Mouse (Mus musculus) kidney, embryonic 14.5 days (tissue): ENCODE measurements around the gene Dhcr24. TPM values are rescaled to one million over a fixed set of nuclear protein-coding genes. Genes with fewer than 3 reads are reported as not detected.

Source experiments
- ATAC-seq: fragments of 200-750 bp; cut with Nextera tagmentation; 2 replicates; pipeline ENCODE4 v1.8.0; 2017; ENCODE audit warnings: moderate number of reproducible peaks, mild to moderate bottlenecking, moderate TSS enrichment, moderate library complexity; ENCODE audit not compliant: low FRiP score, low TSS enrichment
- H3K27ac ChIP-seq: fragments of 300-500 bp; sonication (generic); 2 replicates; pipeline ENCODE4 v1.5.1; 2014; ENCODE audit warnings: low read depth, mild to moderate bottlenecking, low read length, moderate library complexity, mixed read lengths
- H3K27me3 ChIP-seq: fragments of 300-500 bp; sonication (generic); 2 replicates; pipeline ENCODE4 v1.6.1; 2014; ENCODE audit warnings: mild to moderate bottlenecking, low read length; ENCODE audit not compliant: control insufficient read depth, insufficient read depth
- H3K36me3 ChIP-seq: fragments of 300-500 bp; sonication (generic); 2 replicates; pipeline ENCODE4 v1.6.1; 2014; ENCODE audit warnings: low read length, mixed read lengths; ENCODE audit not compliant: control insufficient read depth, insufficient read depth
- H3K4me1 ChIP-seq: fragments of 300-500 bp; sonication (generic); 2 replicates; pipeline ENCODE4 v1.6.1; 2014; ENCODE audit warnings: low read length, mixed read lengths; ENCODE audit not compliant: control insufficient read depth, insufficient read depth
- H3K4me2 ChIP-seq: fragments of 300-500 bp; sonication (generic); replicated peaks from 2 replicates; pipeline ENCODE4 v1.6.1; 2014; ENCODE audit warnings: low read depth, mild to moderate bottlenecking, low read length
- H3K4me3 ChIP-seq: fragments of 300-500 bp; sonication (generic); 2 replicates; pipeline ENCODE4 v1.5.1; 2014; ENCODE audit warnings: mild to moderate bottlenecking, low read length
- H3K9ac ChIP-seq: fragments of 300-500 bp; sonication (generic); 2 replicates; pipeline ENCODE4 v1.6.1; 2014; ENCODE audit warnings: low read depth, mild to moderate bottlenecking, low read length, moderate library complexity
- H3K9me3 ChIP-seq: fragments of 300-500 bp; sonication (generic); 2 replicates; pipeline ENCODE4 v1.6.1; 2016; ENCODE audit warnings: low read length; ENCODE audit not compliant: control insufficient read depth
- WGBS: fragments of 180-500 bp; shearing (Covaris S2); extraction: QIAGEN DNeasy Blood & Tissue Kit; methylation state at CpG from one replicate; pipeline ENCODE4 v1.1.7; 2014; 5-methylcytosine and 5-hydroxymethylcytosine counted together
- polyA plus RNA-seq: library from polyadenylated mRNA; unstranded; fragments of >200 nt; fragmentation: Nextera tagmentation; extraction: Ambion mirVana; gene quantifications from 2 replicates; pipeline ENCODE4 v1.2.1, GENCODE M21; 2014

The Dhcr24 gene
- polyA plus RNA-seq, result 21.4 and 29.5 TPM in 2 replicates

DNA sequence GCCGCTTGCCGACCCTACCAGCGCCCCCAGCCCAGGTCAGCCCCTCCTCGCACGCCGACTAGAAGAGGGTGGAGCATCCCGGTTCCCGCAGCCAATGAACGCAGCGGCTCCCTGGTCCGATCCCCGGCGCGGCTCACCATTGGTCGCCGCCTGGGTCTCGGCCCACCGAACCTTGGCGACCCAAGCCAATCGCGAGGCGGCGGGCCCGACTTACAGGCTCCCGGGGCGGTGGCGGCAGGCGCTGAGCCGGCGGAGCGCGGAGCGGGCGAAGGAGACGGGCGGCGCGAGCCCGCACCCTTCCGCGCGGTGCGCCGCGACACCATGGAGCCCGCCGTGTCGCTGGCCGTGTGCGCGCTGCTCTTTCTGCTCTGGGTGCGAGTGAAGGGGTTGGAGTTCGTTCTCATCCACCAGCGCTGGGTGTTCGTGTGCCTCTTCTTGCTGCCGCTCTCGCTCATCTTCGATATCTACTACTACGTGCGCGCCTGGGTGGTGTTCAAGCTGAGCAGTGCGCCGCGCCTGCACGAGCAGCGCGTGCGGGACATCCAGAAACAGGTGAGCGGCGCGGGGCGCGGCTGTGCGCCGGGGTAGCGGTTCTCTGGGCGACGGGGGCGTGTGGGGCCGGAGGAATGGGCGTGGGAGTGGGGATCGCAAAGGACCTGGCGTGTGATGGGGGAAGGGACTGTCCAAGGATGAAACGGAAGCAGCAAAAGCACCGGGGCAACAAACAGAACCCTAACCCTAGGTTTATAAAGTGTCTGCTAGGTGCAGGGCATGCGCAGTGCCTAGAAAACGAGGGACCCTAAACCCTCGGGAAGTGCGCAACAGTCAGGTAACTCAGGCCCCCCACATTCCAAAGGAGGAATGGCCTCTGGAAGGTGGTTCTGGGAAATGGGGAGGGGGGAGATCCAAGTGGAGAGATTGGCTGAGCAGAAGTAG, at the start of gene Dhcr24:
Gene Dhcr24 (plus strand): TSS at position 193 of the 936 bp plus-strand sequence.
- H3K9ac ChIP-seq, result peak within 1 kb of the TSS; percentile 81

GRCm38 (mm10) chr4:106514606-106515005, 46.2 kb upstream of the Dhcr24 start:
- Histone ChIP-seq H3K4me1 (no peaks in the 10 kb centered on the region), H3K27me3 (no peaks in the 10 kb centered on the region), H3K36me3 (no peaks in the 10 kb centered on the region), H3K9ac (no peak overlapping the region), H3K4me2 (no peak overlapping the region), H3K4me3 (no peak overlapping the region), H3K27ac (no peak overlapping the region), H3K9me3 (no peaks in the 10 kb centered on the region)
- ATAC-seq, result no peak
- WGBS, result 58% methylated on average over 6 of the region's 6 CpGs

More for the DNA sequence above, at the start of gene Dhcr24:
- Histone ChIP-seq H3K4me1 (peaks cover 27% of the 10 kb centered on the region), H3K9me3 (no peaks in the 10 kb centered on the region), H3K27ac (peak within 1 kb of the TSS; percentile 75), H3K27me3 (no peaks in the 10 kb centered on the region), H3K4me3 (peak within 1 kb of the TSS; percentile 93), H3K4me2 (peak within 1 kb of the TSS; percentile 87), H3K36me3 (peaks cover 19% of the 10 kb centered on the region)
- WGBS, result under 1% methylated on average over 85 of the region's 89 CpGs
- ATAC-seq, result peak; percentile 97

DNA sequence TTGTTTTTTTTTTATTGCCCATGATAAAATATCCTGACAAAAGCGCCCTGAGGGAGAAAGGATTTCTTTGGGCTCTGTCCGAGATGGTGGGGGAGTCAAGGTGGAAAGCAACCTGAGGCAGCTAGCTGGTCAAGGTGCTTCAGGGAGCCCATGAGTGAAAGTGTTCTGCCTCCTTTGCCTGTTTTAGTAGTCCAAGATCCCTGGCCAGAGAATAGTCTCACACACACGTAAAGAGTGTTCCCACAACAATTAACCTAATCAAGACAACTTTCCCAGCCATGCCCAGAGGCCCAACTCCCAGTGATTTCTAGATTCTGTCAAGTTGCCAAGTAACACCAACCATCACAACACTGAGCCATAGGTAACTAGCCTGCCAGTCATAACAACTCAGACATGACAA, 38.3 kb upstream of the Dhcr24 start:
- ATAC-seq, result no peak
- Histone ChIP-seq H3K4me3 (no peak overlapping the region), H3K27me3 (no peaks in the 10 kb centered on the region), H3K36me3 (no peaks in the 10 kb centered on the region), H3K27ac (no peak overlapping the region), H3K9me3 (no peaks in the 10 kb centered on the region), H3K9ac (no peak overlapping the region), H3K4me1 (no peaks in the 10 kb centered on the region), H3K4me2 (no peak overlapping the region)
- WGBS, result 61% methylated on average over 3 of the region's 3 CpGs

DNA sequence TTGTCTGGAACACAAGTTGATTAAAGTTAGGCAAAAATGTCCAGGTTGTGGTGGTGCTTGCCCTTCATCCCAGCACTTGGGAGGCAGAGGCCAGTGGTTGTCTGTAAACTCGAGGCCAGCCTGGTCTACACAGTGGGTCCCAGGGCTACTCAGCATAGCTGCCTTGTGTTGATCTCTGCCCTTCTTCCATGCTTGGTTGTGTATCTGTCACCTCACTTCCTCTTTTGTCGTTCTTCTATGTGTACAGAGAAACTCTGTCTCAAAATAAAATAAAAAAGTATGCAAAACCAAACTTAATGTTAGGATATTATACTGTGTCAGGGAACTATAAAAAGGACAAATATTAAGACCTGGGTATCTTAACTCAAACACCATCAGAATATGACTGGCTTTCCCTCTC, 36.7 kb upstream of the Dhcr24 start:
- no peak overlapping the region for H3K27ac ChIP-seq
- no peak for ATAC-seq
- H3K36me3 ChIP-seq, result no peaks in the 10 kb centered on the region
- no peaks in the 10 kb centered on the region for H3K27me3 ChIP-seq
- H3K9me3 ChIP-seq, result no peaks in the 10 kb centered on the region
- WGBS, result 65% methylated on average over 2 of the region's 2 CpGs
- no peaks in the 10 kb centered on the region for H3K4me1 ChIP-seq
- no peak overlapping the region for H3K9ac ChIP-seq
- H3K4me3 ChIP-seq, result no peak overlapping the region
- H3K4me2 ChIP-seq, result no peak overlapping the region

- Histone ChIP-seq H3K4me1 (0 out of 2 replicates have a peak, but pooled peaks cover 3% of the 10 kb centered on the region), H3K4me3 (no peak overlapping the region), H3K36me3 (no peaks in the 10 kb centered on the region), H3K27me3 (no peaks in the 10 kb centered on the region), H3K4me2 (no peak overlapping the region), H3K27ac (no peak overlapping the region), H3K9ac (no peak overlapping the region), H3K9me3 (no peaks in the 10 kb centered on the region)
- ATAC-seq, result no peak
- WGBS, result 91% methylated on average over 2 of the region's 2 CpGs
Measured at GRCm38 (mm10) chr4:106525001-106525400, 35.8 kb upstream of the Dhcr24 start.

GRCm38 (mm10) chr4:106527856-106528547, 32.8 kb upstream of the Dhcr24 start:
- Histone ChIP-seq H3K9me3 (no peaks in the 10 kb centered on the region), H3K27ac (no peak overlapping the region), H3K9ac (no peak overlapping the region), H3K4me1 (0 out of 2 replicates have a peak, but pooled peaks cover 3% of the 10 kb centered on the region), H3K4me3 (no peak overlapping the region), H3K27me3 (no peaks in the 10 kb centered on the region), H3K36me3 (no peaks in the 10 kb centered on the region), H3K4me2 (no peak overlapping the region)
- WGBS, result 75% methylated on average over 7 of the region's 7 CpGs
- ATAC-seq, result no peak

- 16% methylated on average over 17 of the region's 17 CpGs for WGBS
- Histone ChIP-seq H3K4me3 (no peak overlapping the region), H3K27me3 (no peaks in the 10 kb centered on the region), H3K36me3 (no peaks in the 10 kb centered on the region), H3K4me2 (peak overlapping the region; percentile 38), H3K4me1 (0 out of 2 replicates have a peak, but pooled peaks cover 6% of the 10 kb centered on the region), H3K9ac (peak overlapping the region; percentile 40; the same call in 1 of the 2 replicates), H3K9me3 (no peaks in the 10 kb centered on the region), H3K27ac (no peak overlapping the region)
- ATAC-seq, result peak; percentile 92
Measured at GRCm38 (mm10) chr4:106529375-106530112, 31.3 kb upstream of the Dhcr24 start.

DNA sequence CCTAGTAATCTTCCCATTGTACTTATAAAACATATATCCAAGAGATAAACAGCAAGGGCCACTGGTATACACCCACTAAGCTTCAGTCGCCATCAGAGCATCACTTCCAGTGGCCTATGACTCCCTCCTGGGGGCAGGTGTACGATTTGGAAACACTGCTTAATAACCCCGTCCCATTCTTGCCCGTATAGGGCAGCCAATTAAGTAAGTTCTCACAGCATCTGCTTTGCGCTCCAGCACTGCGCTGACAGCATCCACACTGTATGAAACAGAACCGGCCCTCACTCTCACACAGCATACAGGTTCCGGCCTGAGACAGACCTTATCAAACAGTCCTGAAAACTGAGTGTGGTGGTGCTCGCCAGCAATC, 30.7 kb upstream of the Dhcr24 start:
- WGBS, result 66% methylated on average over 9 of the region's 9 CpGs
- peak; percentile 16; the same call in 1 of the 2 replicates for ATAC-seq
- no peak overlapping the region for H3K27ac ChIP-seq
- H3K36me3 ChIP-seq, result no peaks in the 10 kb centered on the region
- no peak overlapping the region for H3K9ac ChIP-seq
- no peak overlapping the region for H3K4me3 ChIP-seq
- no peaks in the 10 kb centered on the region for H3K27me3 ChIP-seq
- no peak overlapping the region for H3K4me2 ChIP-seq
- no peaks in the 10 kb centered on the region for H3K9me3 ChIP-seq
- 0 out of 2 replicates have a peak, but pooled peaks cover 6% of the 10 kb centered on the region for H3K4me1 ChIP-seq
